Mouse (Mus musculus) layer of hippocampus, adult 2 months (tissue): ENCODE results near the gene Vti1a. TPM values are rescaled to one million over a fixed set of nuclear protein-coding genes. Genes with fewer than 3 reads are reported as not detected.

Source experiments
- DNase-seq, 2 experiments: peaks; one replicate each; pipeline ENCODE4 v3.0.0; 2022; ENCODE audit warnings: low spot score in 2 of 2
- H3K27ac ChIP-seq: fragments of 200-600 bp; 2 replicates; pipeline ENCODE4 v1.8.1; 2022
- H3K4me3 ChIP-seq: fragments of 200-600 bp; 2 replicates; pipeline ENCODE4 v1.8.1; 2022; ENCODE audit warnings: mild to moderate bottlenecking
- CTCF ChIP-seq: fragments of 200-600 bp; conservative IDR thresholded peaks from 2 replicates; pipeline ENCODE4 v1.8.1; 2022; ENCODE audit warnings: antibody characterized with exemption, mild to moderate bottlenecking, moderate library complexity
- total RNA-seq, 2 experiments: library from RNA; stranded (reverse); gene quantifications; 2 replicates each; pipeline ENCODE4 v1.2.3; 2021

Gene Vti1a
- total RNA-seq, 2 experiments from 2014 or later, result 57.6 to 60.4 TPM

DNA sequence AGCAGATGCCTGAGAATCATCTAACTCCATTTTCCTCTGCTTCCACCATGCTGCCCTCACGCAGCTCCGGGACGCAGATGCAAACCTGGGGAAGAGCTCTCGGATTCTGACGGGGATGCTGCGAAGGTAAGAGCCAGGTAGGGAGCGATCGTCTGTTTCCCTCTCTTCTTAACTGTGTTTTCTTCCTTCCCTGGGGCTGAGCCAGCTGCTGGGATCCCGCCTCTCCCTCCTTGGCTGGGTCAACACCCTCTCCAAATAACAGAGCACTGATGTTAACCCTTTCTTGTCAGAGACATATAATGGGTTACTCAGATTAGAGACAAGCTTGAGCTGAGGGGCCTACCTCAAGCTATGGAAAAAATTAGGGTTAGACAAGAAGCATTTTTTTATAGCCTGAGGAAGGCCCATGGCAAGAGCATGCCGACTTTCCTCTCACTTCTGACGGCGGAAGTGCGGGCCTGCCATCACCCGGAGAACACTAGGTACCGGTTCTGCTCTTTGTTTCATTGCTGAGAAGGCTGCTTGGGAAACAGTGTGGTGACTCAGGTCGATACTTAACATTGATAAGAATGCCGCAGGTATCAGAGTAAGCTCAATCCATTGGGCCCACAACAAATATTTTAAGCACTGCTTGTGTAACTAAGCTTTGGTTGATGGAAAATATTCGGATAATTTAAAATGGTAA, 183.2 kb downstream of the Vti1a start:
- Histone ChIP-seq H3K4me3 (no peak overlapping the region), H3K27ac (no peak overlapping the region)
- no peak for DNase-seq
- no peak for TF ChIP-seq CTCF

DNA sequence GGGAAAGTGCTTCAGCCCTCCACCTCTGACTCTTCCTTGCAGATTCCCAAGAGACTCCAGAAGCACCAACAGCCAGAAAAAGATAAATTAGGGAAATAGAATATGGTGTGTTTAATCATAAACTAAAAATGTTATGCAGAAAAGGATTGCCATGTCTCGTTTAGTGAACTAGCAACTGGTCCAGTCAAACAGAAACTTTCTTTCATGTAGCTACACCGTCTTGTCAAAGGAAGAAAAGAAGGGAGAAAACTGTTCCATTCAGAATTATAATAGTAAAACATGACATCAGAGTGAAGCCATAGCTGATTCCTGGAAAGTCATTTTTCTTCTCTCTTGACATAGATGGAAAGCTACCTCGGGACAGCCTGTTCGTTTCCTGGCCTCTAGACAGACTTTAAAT, 185.9 kb downstream of the Vti1a start:
- TF ChIP-seq CTCF, result no peak
- Histone ChIP-seq H3K4me3 (no peak overlapping the region), H3K27ac (no peak overlapping the region)
- no peak for DNase-seq

- H3K27ac ChIP-seq, result no peak overlapping the region
- DNase-seq, result no peak
- H3K4me3 ChIP-seq, result no peak overlapping the region
- TF ChIP-seq CTCF, result no peak
Observed at GRCm38 (mm10) chr19:55503771-55504170, 187.7 kb downstream of the Vti1a start.

- no peak for TF ChIP-seq CTCF
Observed at GRCm38 (mm10) chr19:55507748-55508147, 191.7 kb downstream of the Vti1a start.

GRCm38 (mm10) chr19:55508239-55508638, 192.1 kb downstream of the Vti1a start:
- no peak for TF ChIP-seq CTCF
- no peak overlapping the region for H3K4me3 ChIP-seq
- no peak for DNase-seq
- H3K27ac ChIP-seq, result no peak overlapping the region

More at GRCm38 (mm10) chr19:55507748-55508147, 191.7 kb downstream of the Vti1a start:
- Histone ChIP-seq H3K27ac (no peak overlapping the region), H3K4me3 (no peak overlapping the region)
- no peak for DNase-seq

DNA sequence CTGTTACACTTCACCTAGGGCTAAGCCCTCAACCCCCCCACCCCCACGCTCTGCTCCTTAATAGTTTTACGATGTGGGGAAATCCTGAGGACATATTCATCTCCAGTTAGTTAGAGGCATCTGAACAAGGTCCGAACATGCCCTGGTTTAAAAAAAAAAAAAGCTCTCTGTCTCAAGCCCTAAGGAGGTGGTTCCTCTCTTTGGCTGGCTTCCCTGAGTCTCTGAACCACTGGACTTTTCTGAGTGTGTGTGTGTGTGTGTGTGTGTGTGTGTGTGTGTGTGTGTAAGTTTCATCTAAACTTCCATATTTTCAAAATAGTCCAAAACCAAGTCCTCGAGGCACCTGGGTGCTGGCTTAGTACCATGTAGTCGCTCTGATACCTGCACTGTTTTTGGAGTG, 192.9 kb downstream of the Vti1a start:
- TF ChIP-seq CTCF, result no peak
- no peak overlapping the region for H3K4me3 ChIP-seq
- DNase-seq, result no peak
- no peak overlapping the region for H3K27ac ChIP-seq

- H3K27ac ChIP-seq, result no peak overlapping the region
- no peak for TF ChIP-seq CTCF
Observed at GRCm38 (mm10) chr19:55509618-55510017, 193.5 kb downstream of the Vti1a start.

DNA sequence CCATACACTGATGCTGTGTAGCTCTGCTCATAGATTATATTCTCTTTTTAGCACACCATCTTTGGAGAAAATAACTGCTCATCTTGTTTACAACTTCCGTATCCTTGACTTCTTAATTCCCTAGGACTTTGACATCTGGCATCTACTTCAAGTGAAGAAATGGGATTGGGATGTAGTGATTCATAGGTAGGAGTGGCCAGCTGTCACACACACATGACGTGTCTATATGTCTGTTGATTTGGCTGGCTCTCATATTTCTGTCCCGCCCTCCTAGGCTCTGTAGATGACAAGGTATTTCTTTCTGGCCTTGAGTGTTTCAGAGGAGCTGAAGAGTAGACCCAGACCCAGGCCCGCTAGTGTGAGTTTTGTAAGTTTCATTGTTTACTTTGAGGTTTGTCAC, 197.8 kb downstream of the Vti1a start:
- DNase-seq, result no peak
- no peak for TF ChIP-seq CTCF
- no peak overlapping the region for H3K4me3 ChIP-seq
- no peak overlapping the region for H3K27ac ChIP-seq

More at GRCm38 (mm10) chr19:55509618-55510017, 193.5 kb downstream of the Vti1a start:
- no peak overlapping the region for H3K4me3 ChIP-seq
- peak; percentile 45 to 60 for DNase-seq

DNA sequence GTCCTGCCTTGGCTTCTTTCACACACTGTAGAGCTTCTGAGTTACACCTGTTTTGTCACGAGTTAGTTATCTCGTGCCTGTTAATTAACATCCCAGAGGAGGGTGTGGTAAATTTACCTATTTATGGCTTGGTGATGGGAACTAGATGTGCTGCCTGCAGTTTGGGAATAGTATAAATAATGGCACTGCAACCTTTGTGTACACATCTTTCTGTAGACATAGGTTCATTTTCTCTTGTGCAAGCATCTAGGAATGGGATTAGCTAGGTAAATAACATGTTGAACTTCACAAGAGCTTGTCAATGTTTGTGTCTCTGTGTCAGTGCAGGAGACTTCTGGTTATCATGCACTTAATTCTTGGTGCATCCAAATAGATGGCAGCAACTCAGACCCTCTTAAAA, 204.1 kb downstream of the Vti1a start:
- Histone ChIP-seq H3K27ac (no peak overlapping the region), H3K4me3 (no peak overlapping the region)
- TF ChIP-seq CTCF, result no peak
- DNase-seq, result no peak

- no peak for TF ChIP-seq CTCF
- peak in 1 of 2 experiments; percentile 34 for DNase-seq
- Histone ChIP-seq H3K4me3 (no peak overlapping the region), H3K27ac (peak overlapping the region; percentile 36; the same call in 1 of the 2 replicates)
Observed at GRCm38 (mm10) chr19:55523340-55523739, 207.2 kb downstream of the Vti1a start.

GRCm38 (mm10) chr19:55524385-55524784, 208.3 kb downstream of the Vti1a start:
- Histone ChIP-seq H3K27ac (no peak overlapping the region), H3K4me3 (no peak overlapping the region)
- no peak for TF ChIP-seq CTCF
- DNase-seq, result no peak

GRCm38 (mm10) chr19:55525056-55525455, 209.0 kb downstream of the Vti1a start:
- H3K4me3 ChIP-seq, result no peak overlapping the region
- H3K27ac ChIP-seq, result no peak overlapping the region
- no peak for TF ChIP-seq CTCF
- DNase-seq, result no peak

DNA sequence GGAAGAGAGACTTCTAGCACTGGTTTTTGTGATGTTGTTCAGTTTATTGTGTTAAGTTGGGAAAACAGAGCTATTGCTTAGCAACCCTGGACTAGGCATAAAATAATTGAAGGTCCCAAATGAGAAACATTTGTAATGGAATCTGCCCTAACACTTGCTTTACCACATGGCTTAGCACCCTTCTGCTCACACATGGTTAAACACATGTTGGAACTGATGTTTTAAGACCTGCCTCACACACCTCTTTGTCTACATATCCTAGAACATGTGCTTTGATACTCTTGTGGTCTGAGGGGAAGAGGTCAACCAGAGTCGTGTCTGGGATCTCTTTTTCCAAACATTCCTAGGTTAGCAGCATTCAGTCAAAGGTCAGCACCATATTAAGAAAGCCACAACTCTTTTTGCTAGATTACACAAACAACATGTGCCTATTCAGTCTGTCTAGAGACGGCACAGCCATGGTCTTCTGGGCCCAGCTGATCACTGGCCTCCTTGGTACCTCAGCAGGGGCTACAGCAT, 210.7 kb downstream of the Vti1a start:
- Histone ChIP-seq H3K27ac (no peak overlapping the region), H3K4me3 (no peak overlapping the region)
- TF ChIP-seq CTCF, result no peak
- no peak for DNase-seq

GRCm38 (mm10) chr19:55530041-55530440, 213.9 kb downstream of the Vti1a start:
- TF ChIP-seq CTCF, result no peak
- Histone ChIP-seq H3K27ac (no peak overlapping the region), H3K4me3 (no peak overlapping the region)
- DNase-seq, result no peak
